Mouse (Mus musculus): ENCODE results near the gene 1700013F07Rik. TPM values are rescaled to one million over a fixed set of nuclear protein-coding genes. Genes with fewer than 3 reads are reported as not detected.

1700013F07Rik gene
- not detected in 2 replicates for polyA plus RNA-seq (2012; rRNA removed)
- not detected in 2 replicates for polyA plus RNA-seq (2014; fragmentation: Nextera tagmentation; extraction: Ambion mirVana)

DNA sequence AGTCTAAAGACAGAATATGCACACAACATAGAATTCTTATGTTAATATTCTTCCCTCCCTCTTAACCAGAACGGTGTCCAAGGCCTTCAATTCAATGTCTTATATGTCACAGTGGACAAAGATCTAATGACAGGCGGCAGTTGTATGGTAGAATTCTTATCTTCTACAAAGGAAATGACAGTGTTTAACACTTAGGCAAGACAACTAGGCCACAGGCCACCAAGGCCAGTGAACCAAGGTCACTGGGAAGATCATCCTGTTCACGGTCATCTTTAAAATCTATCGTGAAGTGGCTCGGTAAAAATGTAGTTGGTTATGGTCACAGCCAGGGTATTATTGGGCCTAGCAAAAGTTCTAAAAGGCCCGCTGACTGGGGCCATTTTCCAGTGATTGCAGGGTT, at the start of gene 1700013F07Rik:
Gene 1700013F07Rik, plus strand, starts transcription at position 200 of the 400 bp plus-strand sequence.
- Histone ChIP-seq H3K4me2 (ENCODE audit: low read depth) (no peak within 1 kb of the TSS), H3K27me3 (ENCODE audit: control insufficient read depth, insufficient read depth, low read length) (peaks cover 18% of the 10 kb centered on the region), H3K9ac (replicated peaks) (no peak within 1 kb of the TSS), H3K27ac (no peak within 1 kb of the TSS), H3K4me3 (ENCODE audit: insufficient read depth in 1 of 2, low read depth in 2 of 2, low read length in 2 of 2) (no peak within 1 kb of the TSS), H3K9me3 (ENCODE audit: control insufficient read depth, low read length) (no peaks in the 10 kb centered on the region), H3K36me3 (replicated peaks; ENCODE audit: control insufficient read depth, insufficient read depth, low read depth) (no peaks in the 10 kb centered on the region), H3K4me1 (replicated peaks; ENCODE audit: control insufficient read depth in 2 of 2, insufficient read depth in 2 of 2, low read length in 1 of 2) (no peaks in the 10 kb centered on the region)
- TF ChIP-seq EP300 (IDR thresholded peaks at IDR 0.05; ENCODE audit: low read depth) (no peak), CTCF (IDR thresholded peaks at IDR 0.05; ENCODE audit: low read depth) (no peak)
- DNase-seq (ENCODE audit: low read depth in 3 of 3, low spot score in 3 of 3) (no peak), ATAC-seq (ENCODE audit: insufficient read depth) (no peak)
- 51% methylated on average over 6 of the region's 6 CpGs for WGBS (ENCODE audit: insufficient replicate concordance)

- H3K27ac ChIP-seq: no peak overlapping the region
- no peak overlapping the region for H3K4me3 ChIP-seq (ENCODE audit: insufficient read depth in 1 of 2, low read depth in 2 of 2, low read length in 2 of 2)
- H3K9me3 ChIP-seq (ENCODE audit: control insufficient read depth, low read length): no peaks in the 10 kb centered on the region
- H3K4me2 ChIP-seq (ENCODE audit: low read depth): no peak overlapping the region
- H3K36me3 ChIP-seq (replicated peaks; ENCODE audit: control insufficient read depth, insufficient read depth, low read depth): no peaks in the 10 kb centered on the region
- WGBS (ENCODE audit: insufficient replicate concordance): 62% methylated on average over 4 of the region's 4 CpGs
- no peak overlapping the region for H3K9ac ChIP-seq (replicated peaks)
- no peaks in the 10 kb centered on the region for H3K27me3 ChIP-seq (ENCODE audit: control insufficient read depth, insufficient read depth, low read length)
- no peaks in the 10 kb centered on the region for H3K4me1 ChIP-seq (replicated peaks; ENCODE audit: control insufficient read depth in 2 of 2, insufficient read depth in 2 of 2, low read length in 1 of 2)
- ATAC-seq (ENCODE audit: insufficient read depth) (no peak), DNase-seq (ENCODE audit: low read depth in 3 of 3, low spot score in 3 of 3) (no peak)
- TF ChIP-seq CTCF (IDR thresholded peaks at IDR 0.05; ENCODE audit: low read depth): no peak
- TF ChIP-seq EP300 (IDR thresholded peaks at IDR 0.05; ENCODE audit: low read depth): no peak
Observed at GRCm38 (mm10) chr3:108484749-108485148, 49.2 kb upstream of the 1700013F07Rik start.

GRCm38 (mm10) chr3:108489968-108490367, 44.0 kb upstream of the 1700013F07Rik start:
- Histone ChIP-seq H3K36me3 (replicated peaks; ENCODE audit: control insufficient read depth, insufficient read depth, low read depth) (no peaks in the 10 kb centered on the region), H3K27me3 (ENCODE audit: control insufficient read depth, insufficient read depth, low read length) (no peaks in the 10 kb centered on the region), H3K4me1 (replicated peaks; ENCODE audit: control insufficient read depth in 2 of 2, insufficient read depth in 2 of 2, low read length in 1 of 2) (no peaks in the 10 kb centered on the region), H3K9me3 (ENCODE audit: control insufficient read depth, low read length) (no peaks in the 10 kb centered on the region), H3K9ac (replicated peaks) (no peak overlapping the region), H3K27ac (no peak overlapping the region), H3K4me3 (ENCODE audit: insufficient read depth in 1 of 2, low read depth in 2 of 2, low read length in 2 of 2) (no peak overlapping the region), H3K4me2 (ENCODE audit: low read depth) (no peak overlapping the region)
- WGBS (ENCODE audit: insufficient replicate concordance): 33% methylated on average over 3 of the region's 3 CpGs
- DNase-seq (ENCODE audit: low read depth in 3 of 3, low spot score in 3 of 3) (no peak), ATAC-seq (ENCODE audit: insufficient read depth) (no peak)
- TF ChIP-seq EP300 (IDR thresholded peaks at IDR 0.05; ENCODE audit: low read depth): no peak
- TF ChIP-seq CTCF (IDR thresholded peaks at IDR 0.05; ENCODE audit: low read depth): peak; percentile 57

DNA sequence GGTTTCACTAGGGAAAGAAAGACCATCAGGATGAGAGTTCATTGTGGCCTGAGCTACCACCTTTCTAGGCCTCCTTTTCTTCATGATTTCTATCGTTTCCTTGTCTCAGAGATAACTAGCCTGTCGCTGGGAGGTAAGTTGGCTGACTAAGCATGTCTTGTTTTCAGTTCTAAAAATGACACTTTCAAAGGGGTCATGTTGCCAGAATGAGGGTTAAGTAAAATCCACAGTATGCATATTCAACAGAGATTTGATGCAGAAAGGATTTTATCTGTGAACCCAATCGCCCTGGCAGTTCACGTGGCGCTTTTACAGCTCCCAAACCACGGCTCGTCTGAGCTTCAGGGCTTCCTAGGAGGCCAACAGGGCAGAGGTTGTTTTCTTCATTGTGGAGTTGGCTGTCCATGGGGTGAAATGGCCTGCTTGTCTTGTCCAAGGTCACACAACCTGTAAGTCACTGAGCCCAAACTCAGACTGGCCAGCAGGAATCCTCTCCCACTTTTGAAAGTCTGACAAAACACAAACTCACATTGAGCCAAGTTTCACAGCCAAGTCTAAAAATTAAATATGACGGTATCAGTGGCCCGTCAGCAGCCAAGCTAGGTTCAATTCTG, 39.0 kb upstream of the 1700013F07Rik start:
- no peaks in the 10 kb centered on the region for H3K27me3 ChIP-seq (ENCODE audit: control insufficient read depth, insufficient read depth, low read length)
- no peaks in the 10 kb centered on the region for H3K36me3 ChIP-seq (replicated peaks; ENCODE audit: control insufficient read depth, insufficient read depth, low read depth)
- DNase-seq (ENCODE audit: low read depth in 3 of 3, low spot score in 3 of 3) (no peak), ATAC-seq (ENCODE audit: insufficient read depth) (no peak)
- no peak overlapping the region for H3K27ac ChIP-seq
- TF ChIP-seq EP300 (IDR thresholded peaks at IDR 0.05; ENCODE audit: low read depth) (no peak), CTCF (IDR thresholded peaks at IDR 0.05; ENCODE audit: low read depth) (no peak)
- H3K4me1 ChIP-seq (replicated peaks; ENCODE audit: control insufficient read depth in 2 of 2, insufficient read depth in 2 of 2, low read length in 1 of 2): no peaks in the 10 kb centered on the region
- 60% methylated on average over 9 of the region's 9 CpGs for WGBS (ENCODE audit: insufficient replicate concordance)
- no peak overlapping the region for H3K9ac ChIP-seq (replicated peaks)
- H3K4me2 ChIP-seq (ENCODE audit: low read depth): no peak overlapping the region
- H3K9me3 ChIP-seq (ENCODE audit: control insufficient read depth, low read length): no peaks in the 10 kb centered on the region
- H3K4me3 ChIP-seq (ENCODE audit: insufficient read depth in 1 of 2, low read depth in 2 of 2, low read length in 2 of 2): no peak overlapping the region

DNA sequence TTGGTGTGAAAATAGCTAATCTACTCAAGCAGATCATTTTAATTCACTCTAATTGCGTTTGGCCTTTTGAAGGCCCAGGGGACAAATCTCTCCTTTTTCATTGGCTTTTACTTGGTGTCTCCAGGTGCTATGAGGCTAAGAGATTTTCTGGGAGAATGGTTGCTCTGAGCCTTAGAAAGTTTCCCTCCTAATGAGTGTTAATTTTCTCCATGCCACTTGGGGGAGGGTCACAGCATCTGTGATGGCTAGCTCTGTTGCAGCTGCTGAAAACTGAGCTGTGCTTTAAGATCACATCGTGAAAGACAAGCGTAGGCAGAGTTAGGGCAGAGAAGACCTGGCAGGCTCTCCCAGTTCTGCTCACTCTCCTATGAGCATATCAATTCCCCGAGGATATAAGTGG, 38.5 kb upstream of the 1700013F07Rik start:
- Histone ChIP-seq H3K4me1 (replicated peaks; ENCODE audit: control insufficient read depth in 2 of 2, insufficient read depth in 2 of 2, low read length in 1 of 2) (no peaks in the 10 kb centered on the region), H3K4me3 (ENCODE audit: insufficient read depth in 1 of 2, low read depth in 2 of 2, low read length in 2 of 2) (no peak overlapping the region), H3K9me3 (ENCODE audit: control insufficient read depth, low read length) (no peaks in the 10 kb centered on the region), H3K27me3 (ENCODE audit: control insufficient read depth, insufficient read depth, low read length) (no peaks in the 10 kb centered on the region), H3K4me2 (ENCODE audit: low read depth) (no peak overlapping the region), H3K27ac (no peak overlapping the region), H3K9ac (replicated peaks) (no peak overlapping the region), H3K36me3 (replicated peaks; ENCODE audit: control insufficient read depth, insufficient read depth, low read depth) (no peaks in the 10 kb centered on the region)
- TF ChIP-seq EP300 (IDR thresholded peaks at IDR 0.05; ENCODE audit: low read depth) (no peak), CTCF (IDR thresholded peaks at IDR 0.05; ENCODE audit: low read depth) (no peak)
- 45% methylated on average over 4 of the region's 4 CpGs for WGBS (ENCODE audit: insufficient replicate concordance)
- DNase-seq (ENCODE audit: low read depth in 3 of 3, low spot score in 3 of 3) (no peak), ATAC-seq (ENCODE audit: insufficient read depth) (no peak)

Data from liver, embryonic 14.5 days (tissue).